Mouse (Mus musculus) CH12.LX (cell line): ENCODE data around the gene Pnmal1. TPM values are rescaled to one million over a fixed set of nuclear protein-coding genes. Genes with fewer than 3 reads are reported as not detected.

Experiments used
- DNase-seq: peaks from one replicate; pipeline ENCODE4 v3.0.0-alpha.2; 2013; ENCODE audit errors: extremely low read depth
- H3K27ac ChIP-seq: 2 replicates; pipeline ENCODE4 v1.5.1; 2012; ENCODE audit warnings: low read depth, mild to moderate bottlenecking, control low read depth, moderate library complexity; ENCODE audit not compliant: insufficient read depth
- H3K27me3 ChIP-seq: replicated peaks from 2 replicates; pipeline ENCODE3; 2012; ENCODE audit warnings: inconsistent platforms
- H3K36me3 ChIP-seq, 2 experiments: replicated peaks in 1 of 2; 2 replicates each; pipeline versions ENCODE3 to v1.6.1; 2012; ENCODE audit warnings: inconsistent platforms in 1 of 2, low read length in 1 of 2, mild to moderate bottlenecking in 1 of 2, mixed read lengths in 1 of 2, moderate library complexity in 1 of 2; ENCODE audit not compliant: control insufficient read depth in 1 of 2, insufficient read depth in 1 of 2
- H3K4me1 ChIP-seq, 2 experiments: 2 replicates each; pipeline ENCODE4 v1.6.1; 2012; ENCODE audit warnings: inconsistent platforms in 1 of 2, moderate library complexity in 1 of 2; ENCODE audit not compliant: insufficient read depth in 2 of 2, control insufficient read depth in 1 of 2
- H3K4me2 ChIP-seq: 2 replicates; pipeline ENCODE4 v1.6.1; 2012; ENCODE audit warnings: low read depth, mild to moderate bottlenecking, control low read depth; ENCODE audit not compliant: poor library complexity, insufficient read depth, severe bottlenecking
- H3K4me3 ChIP-seq, 3 experiments: fragments of 150-350 bp in 1 of 3; sonication (generic) in 1 of 3; replicated peaks in 1 of 3; 2 replicates each; pipeline versions ENCODE3 to v1.5.1; 2011 to 2012; ENCODE audit warnings: low read depth in 2 of 3, low read length in 2 of 3, mild to moderate bottlenecking in 2 of 3, moderate library complexity in 2 of 3, control low read depth in 1 of 3, improper control_type of control experiment in 1 of 3, inconsistent platforms in 1 of 3, mixed read lengths in 1 of 3; ENCODE audit not compliant: poor library complexity in 1 of 3
- H3K79me2 ChIP-seq: replicated peaks from 2 replicates; pipeline ENCODE4 v1.6.1; 2012; ENCODE audit warnings: mild to moderate bottlenecking, moderate library complexity; ENCODE audit not compliant: control insufficient read depth, poor library complexity, insufficient read depth, severe bottlenecking; ENCODE audit errors: extremely low read depth
- H3K9ac ChIP-seq: 2 replicates; pipeline ENCODE4 v1.6.1; 2012; ENCODE audit warnings: low read depth, mild to moderate bottlenecking, control low read depth, moderate library complexity; ENCODE audit not compliant: insufficient read depth
- H3K9me3 ChIP-seq: replicated peaks from 2 replicates; pipeline ENCODE3; 2012; ENCODE audit warnings: low read length, inconsistent platforms, mixed read lengths
- CTCF ChIP-seq, 2 experiments: IDR thresholded peaks in 1 of 2; conservative IDR thresholded peaks in 1 of 2; 2 replicates each; pipeline ENCODE4 v1.5.1; 2011 to 2012; ENCODE audit warnings: low read depth in 2 of 2, low read length in 2 of 2, improper control_type of control experiment in 1 of 2, inconsistent platforms in 1 of 2, mild to moderate bottlenecking in 1 of 2, moderate library complexity in 1 of 2
- IRF4 ChIP-seq: IDR thresholded peaks from 2 replicates; pipeline ENCODE4 v1.6.1; 2014; ENCODE audit warnings: low read depth, mild to moderate bottlenecking, inconsistent platforms, low read length, improper control_type of control experiment
- MAFK ChIP-seq: IDR thresholded peaks from 2 replicates; pipeline ENCODE4 v1.6.1; 2011; ENCODE audit warnings: low read length, improper control_type of control experiment; ENCODE audit not compliant: insufficient replicate concordance
- MAZ ChIP-seq: IDR thresholded peaks from 2 replicates; pipeline ENCODE4 v1.6.1; 2012; ENCODE audit warnings: low read depth, mild to moderate bottlenecking, inconsistent platforms, low read length, improper control_type of control experiment, moderate library complexity
- MEF2A ChIP-seq: IDR thresholded peaks from 2 replicates; pipeline ENCODE4 v1.6.1; 2014; ENCODE audit warnings: low read depth, mild to moderate bottlenecking, inconsistent platforms, low read length, improper control_type of control experiment, borderline replicate concordance
- MXI1 ChIP-seq: IDR thresholded peaks from 2 replicates; pipeline ENCODE4 v1.6.1; 2011; ENCODE audit warnings: mild to moderate bottlenecking, low read depth, low read length, improper control_type of control experiment
- MYC ChIP-seq: IDR thresholded peaks from 2 replicates; pipeline ENCODE4 v1.6.1; 2011; ENCODE audit warnings: low read depth, mild to moderate bottlenecking, improper control_type of control experiment, low read length
- POLR2AphosphoS2 ChIP-seq: IDR thresholded peaks from 2 replicates; pipeline ENCODE4 v1.6.1; 2011; ENCODE audit warnings: low read depth, low read length, improper control_type of control experiment
- ZNF384 ChIP-seq: IDR thresholded peaks from 2 replicates; pipeline ENCODE4 v1.6.1; 2012; ENCODE audit warnings: low read depth, low read length, improper control_type of control experiment, inconsistent platforms
- dilution Hi-C: fragments of 300-500 bp; cut with MboI; formaldehyde crosslinking; loops from 2 replicates; pipeline ENCODE4 v1.14.3; 2020; ENCODE audit warnings: low sequenced_read_pairs; ENCODE audit not compliant: extremely low pct_unique_long_range_greater_than_20kb, extremely low pct_ligation_motif_present
- in situ Hi-C: fragments of 300-500 bp; cut with MboI; formaldehyde crosslinking; loops from 3 replicates; pipeline ENCODE4 v1.14.3; 2019; ENCODE audit warnings: low sequenced_read_pairs, low pct_ligation_motif_present, low pct_unique_long_range_greater_than_20kb, mixed read lengths
- polyA plus RNA-seq: library from polyadenylated mRNA; unstranded; fragments of >175 nt; gene quantifications from 2 replicates; pipeline ENCODE4 v1.2.1, GENCODE M21; 2012; ENCODE audit warnings: low read depth; ENCODE audit not compliant: insufficient read length
- total RNA-seq, 2 experiments: library from RNA; depleted of rRNA; stranded (reverse); fragments of 300-350 nt in 1 of 2; fragments of >200 nt in 1 of 2; gene quantifications; 2 replicates each; pipeline ENCODE4 v1.2.3; 2012 to 2014

The Pnmal1 gene
- total and polyA plus RNA-seq, 3 experiments: 0.07 to 0.13 TPM; not detected in 1

DNA sequence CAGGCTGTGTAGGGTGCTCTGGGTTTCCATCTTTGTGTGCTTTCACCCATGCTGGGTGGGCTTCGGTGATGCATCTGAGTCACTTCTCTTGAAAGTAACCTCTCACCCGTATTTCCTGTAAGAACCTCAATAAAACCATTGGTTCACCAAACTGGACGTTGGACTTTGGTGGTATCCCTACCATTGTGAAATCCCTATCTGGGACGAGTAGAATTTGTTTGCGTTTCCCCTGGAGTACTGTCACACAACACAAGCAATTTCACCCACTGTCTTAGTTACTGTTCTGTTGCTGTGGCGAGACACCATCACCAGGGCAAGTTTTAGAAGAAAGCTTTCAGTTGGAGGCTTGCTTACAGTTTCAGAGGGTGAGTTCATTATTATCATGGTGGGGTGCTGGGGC, 8.9 kb downstream of the Pnmal1 start:
- no peak for TF ChIP-seq CTCF (conservative IDR thresholded peaks at IDR 0.05 in 1 of 2, IDR thresholded peaks at IDR 0.05 in 1 of 2; ENCODE audit: low read depth in 2 of 2, low read length in 2 of 2)
- no peak for TF ChIP-seq POLR2AphosphoS2
- in situ Hi-C loops: no loop called here
- H3K36me3 ChIP-seq: no peaks in the 10 kb centered on the region
- H3K27ac ChIP-seq: no peak overlapping the region
- H3K9me3 ChIP-seq: peaks cover 3% of the 10 kb centered on the region
- H3K27me3 ChIP-seq: no peaks in the 10 kb centered on the region
- H3K4me2 ChIP-seq: no peak overlapping the region
- dilution Hi-C loops: no loop called here
- H3K4me3 ChIP-seq: no peak overlapping the region
- no peak for DNase-seq
- no peaks in the 10 kb centered on the region for H3K79me2 ChIP-seq
- H3K9ac ChIP-seq: no peak overlapping the region
- no peaks in the 10 kb centered on the region; a peak in 1 of 4 replicates for H3K4me1 ChIP-seq

DNA sequence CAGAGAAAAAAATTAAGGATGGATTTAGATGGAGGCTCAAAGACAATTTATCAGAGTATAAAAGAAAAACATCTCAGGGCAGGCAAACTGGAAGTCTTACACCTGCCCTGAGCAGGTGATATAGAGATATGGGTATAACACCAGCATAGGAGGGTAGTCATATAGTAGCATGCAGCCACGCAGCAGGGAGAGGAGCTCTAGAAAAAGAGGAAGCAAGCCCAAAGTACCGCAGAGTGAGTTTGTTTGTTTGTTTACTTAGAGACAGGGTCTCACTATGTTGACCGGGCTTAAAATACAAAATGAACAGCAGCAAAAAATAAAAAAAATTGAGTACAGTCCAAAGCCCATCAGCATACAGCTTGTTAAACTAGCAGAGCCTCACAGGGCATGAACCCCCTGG, 11.7 kb downstream of the Pnmal1 start:
- H3K27ac ChIP-seq: no peak overlapping the region
- H3K4me3 ChIP-seq: no peak overlapping the region
- H3K36me3 ChIP-seq: no peaks in the 10 kb centered on the region
- dilution Hi-C loops (no loop called here), in situ Hi-C loops (no loop called here)
- no peak overlapping the region for H3K4me2 ChIP-seq
- H3K79me2 ChIP-seq: no peaks in the 10 kb centered on the region
- H3K9me3 ChIP-seq: peaks cover 3% of the 10 kb centered on the region
- H3K4me1 ChIP-seq: no peaks in the 10 kb centered on the region; a peak in 1 of 4 replicates
- H3K9ac ChIP-seq: no peak overlapping the region
- no peak for TF ChIP-seq IRF4
- TF ChIP-seq MAZ: no peak
- no peak for DNase-seq
- H3K27me3 ChIP-seq: no peaks in the 10 kb centered on the region

DNA sequence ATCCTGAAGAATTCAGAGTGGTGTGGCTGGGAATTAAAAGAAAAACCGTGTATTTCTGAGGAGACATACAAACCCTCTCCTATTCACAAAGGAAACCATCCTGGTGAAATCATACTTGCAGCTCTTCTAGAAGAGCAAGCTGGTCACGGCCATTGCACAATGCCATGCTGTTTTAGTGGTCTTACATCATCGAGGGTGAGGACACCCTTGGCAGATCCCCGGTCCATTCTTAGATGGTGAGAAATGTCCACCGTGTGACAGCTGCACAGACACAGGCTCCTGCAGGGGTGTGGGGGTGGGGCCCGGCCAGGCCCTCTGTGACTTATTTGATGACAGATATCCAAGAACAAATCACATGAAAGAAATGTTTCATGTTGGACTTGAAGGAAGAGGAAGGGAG, 14.5 kb downstream of the Pnmal1 start:
- H3K27me3 ChIP-seq: no peaks in the 10 kb centered on the region
- no peak for TF ChIP-seq ZNF384
- TF ChIP-seq MYC: no peak
- TF ChIP-seq MXI1: no peak
- in situ Hi-C loops (no loop called here), dilution Hi-C loops (no loop called here)
- H3K4me3 ChIP-seq: no peak overlapping the region
- no peaks in the 10 kb centered on the region for H3K9me3 ChIP-seq
- no peak overlapping the region for H3K4me2 ChIP-seq
- H3K36me3 ChIP-seq: no peaks in the 10 kb centered on the region
- no peak overlapping the region for H3K9ac ChIP-seq
- no peak for DNase-seq
- no peaks in the 10 kb centered on the region for H3K79me2 ChIP-seq
- H3K4me1 ChIP-seq: no peaks in the 10 kb centered on the region; a peak in 1 of 4 replicates
- H3K27ac ChIP-seq: no peak overlapping the region

DNA sequence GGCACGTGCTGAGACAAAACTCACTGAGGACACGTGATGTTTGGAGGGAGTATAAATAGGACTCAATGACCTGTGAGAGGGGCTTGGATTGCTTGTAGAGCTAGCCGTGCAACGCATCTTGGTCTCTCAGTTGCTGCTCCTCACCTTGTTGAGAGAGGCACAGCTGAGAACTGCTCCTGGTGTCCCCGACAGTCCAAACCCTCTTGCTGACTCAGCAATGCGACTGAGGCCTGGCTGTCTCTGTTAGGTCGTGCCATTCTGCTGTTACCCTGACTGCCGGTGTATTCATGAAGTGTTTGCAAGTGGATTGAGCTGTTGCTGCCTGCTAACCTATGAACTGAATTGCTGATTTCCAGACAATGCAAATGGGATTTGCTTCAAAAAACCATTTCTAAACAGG, 16.8 kb downstream of the Pnmal1 start:
- Histone ChIP-seq H3K4me3 (no peak overlapping the region), H3K4me2 (no peak overlapping the region), H3K79me2 (no peaks in the 10 kb centered on the region), H3K27ac (no peak overlapping the region)
- no peak for TF ChIP-seq MEF2A
- TF ChIP-seq MAFK: peak; percentile 81
- TF ChIP-seq, all 38 proteins: peak for 1
- dilution Hi-C loops (no loop called here), in situ Hi-C loops (no loop called here)
- Histone ChIP-seq H3K27me3 (no peaks in the 10 kb centered on the region), H3K9ac (no peak overlapping the region), H3K9me3 (no peaks in the 10 kb centered on the region), H3K4me1 (peaks cover 2 to 15% of the 10 kb centered on the region in 2 experiments; a peak in 2 of 4 replicates), H3K36me3 (no peaks in the 10 kb centered on the region)
- DNase-seq: no peak
